Mouse (Mus musculus): ENCODE measurements at regions not wholly inside any gene's neighbourhood (a gene's known extent, or its start where the extent isn't known, plus 50 kb on each side); places are given as distances from the start of the nearest gene placed in this dataset.

DNA sequence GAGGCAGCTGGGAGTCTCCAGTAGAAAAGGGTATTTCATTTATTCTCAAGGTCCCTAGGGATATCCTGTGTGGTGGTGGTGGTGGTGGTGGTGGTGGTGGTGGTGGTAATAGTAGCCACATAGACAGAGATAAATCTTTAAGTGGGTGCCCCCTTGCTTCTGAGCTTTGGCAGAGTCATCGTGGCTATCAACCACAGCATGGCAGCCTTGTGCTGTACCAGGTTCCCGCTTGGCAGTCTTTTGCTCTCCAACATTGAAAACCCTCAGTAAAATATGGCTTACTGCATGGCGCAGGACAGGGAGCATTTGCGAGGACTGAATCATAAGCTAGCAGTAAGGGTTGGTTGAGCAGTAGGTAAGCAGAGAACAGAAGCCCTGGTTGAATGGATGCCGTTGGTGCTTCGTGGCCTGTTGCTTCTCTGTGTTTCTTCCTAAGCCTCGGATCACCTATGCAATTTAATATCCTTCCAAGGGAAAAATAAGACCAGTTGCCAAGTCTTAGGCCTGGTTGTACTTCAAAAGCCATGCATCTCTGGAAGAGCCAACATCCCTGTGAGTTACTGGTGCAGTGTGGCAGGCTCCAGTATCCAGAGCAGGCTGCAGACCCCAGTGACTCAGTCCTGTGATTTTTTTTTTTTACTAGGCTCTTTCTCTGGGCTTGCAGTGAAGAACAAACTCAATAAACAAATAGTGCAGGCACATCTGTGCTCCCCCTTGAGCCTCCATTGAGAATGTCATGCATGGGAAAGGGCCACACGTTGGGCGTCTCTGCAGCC, 76.6 kb upstream of the Maml3 start:
- no peaks in the 10 kb centered on the region for H3K36me3 ChIP-seq (ENCODE audit: control insufficient read depth, insufficient read depth)
- H3K79me3 ChIP-seq (ENCODE audit: low read depth): no peaks in the 10 kb centered on the region
- no peak overlapping the region for H3K4me3 ChIP-seq (ENCODE audit: insufficient read depth, poor library complexity, severe bottlenecking)
- TF ChIP-seq MAX (IDR thresholded peaks at IDR 0.05) (no peak), CEBPB (IDR thresholded peaks at IDR 0.05; ENCODE audit: low read depth) (no peak), CTCF (IDR thresholded peaks at IDR 0.05; ENCODE audit: control insufficient read depth, insufficient read depth, insufficient read length) (no peak), USF1 (IDR thresholded peaks at IDR 0.05; ENCODE audit: low read depth) (no peak), FOSL1 (IDR thresholded peaks at IDR 0.05; ENCODE audit: insufficient read depth, low read length, poor library complexity, severe bottlenecking) (no peak), MYOG (IDR thresholded peaks at IDR 0.05; ENCODE audit: control insufficient read depth, extremely low read depth, insufficient read length) (no peak), MYOD1 (IDR thresholded peaks at IDR 0.05; ENCODE audit: control insufficient read depth, insufficient read length, low read depth) (no peak)
- no peaks in the 10 kb centered on the region for H3K79me2 ChIP-seq (ENCODE audit: control insufficient read depth, insufficient read depth)
- no peak overlapping the region for H3ac ChIP-seq (ENCODE audit: control insufficient read depth, insufficient read length, low read depth)
- no peaks in the 10 kb centered on the region for H3K27me3 ChIP-seq (ENCODE audit: control insufficient read depth, insufficient read depth, insufficient read length)

DNA sequence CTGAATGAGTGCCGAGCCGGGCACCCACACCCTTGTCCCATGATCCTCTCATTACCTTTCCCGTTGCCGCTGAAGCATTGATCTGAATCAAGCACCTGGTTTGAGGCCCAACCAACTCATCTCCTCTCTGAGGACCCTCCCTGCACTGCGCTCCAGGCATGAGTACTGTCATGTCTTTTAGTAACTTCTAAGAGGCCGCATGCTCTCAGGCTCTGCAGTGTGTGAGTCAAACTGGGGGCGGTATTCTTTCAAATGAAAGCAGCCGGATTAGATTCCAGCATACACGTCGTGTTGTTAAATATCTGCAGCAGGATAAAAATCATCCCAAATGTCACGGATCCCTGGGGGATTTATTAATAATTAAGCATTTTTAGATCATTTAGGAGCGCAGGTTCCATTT, 79.4 kb upstream of the Maml3 start:
- Histone ChIP-seq H3K4me3 (ENCODE audit: insufficient read depth, poor library complexity, severe bottlenecking) (no peak overlapping the region), H3ac (ENCODE audit: control insufficient read depth, insufficient read length, low read depth) (no peak overlapping the region), H3K27me3 (ENCODE audit: control insufficient read depth, insufficient read depth, insufficient read length) (no peaks in the 10 kb centered on the region), H3K79me3 (ENCODE audit: low read depth) (no peaks in the 10 kb centered on the region), H3K36me3 (ENCODE audit: control insufficient read depth, insufficient read depth) (no peaks in the 10 kb centered on the region), H3K79me2 (ENCODE audit: control insufficient read depth, insufficient read depth) (no peaks in the 10 kb centered on the region)
- no peak for TF ChIP-seq MYOD1 (IDR thresholded peaks at IDR 0.05; ENCODE audit: control insufficient read depth, insufficient read length, low read depth)
- TF ChIP-seq MAX (IDR thresholded peaks at IDR 0.05): no peak
- no peak for TF ChIP-seq CEBPB (IDR thresholded peaks at IDR 0.05; ENCODE audit: low read depth)
- TF ChIP-seq MYOG (IDR thresholded peaks at IDR 0.05; ENCODE audit: control insufficient read depth, extremely low read depth, insufficient read length): no peak
- TF ChIP-seq CTCF (IDR thresholded peaks at IDR 0.05; ENCODE audit: control insufficient read depth, insufficient read depth, insufficient read length): no peak
- no peak for TF ChIP-seq FOSL1 (IDR thresholded peaks at IDR 0.05; ENCODE audit: insufficient read depth, low read length, poor library complexity, severe bottlenecking)
- TF ChIP-seq USF1 (IDR thresholded peaks at IDR 0.05; ENCODE audit: low read depth): no peak

DNA sequence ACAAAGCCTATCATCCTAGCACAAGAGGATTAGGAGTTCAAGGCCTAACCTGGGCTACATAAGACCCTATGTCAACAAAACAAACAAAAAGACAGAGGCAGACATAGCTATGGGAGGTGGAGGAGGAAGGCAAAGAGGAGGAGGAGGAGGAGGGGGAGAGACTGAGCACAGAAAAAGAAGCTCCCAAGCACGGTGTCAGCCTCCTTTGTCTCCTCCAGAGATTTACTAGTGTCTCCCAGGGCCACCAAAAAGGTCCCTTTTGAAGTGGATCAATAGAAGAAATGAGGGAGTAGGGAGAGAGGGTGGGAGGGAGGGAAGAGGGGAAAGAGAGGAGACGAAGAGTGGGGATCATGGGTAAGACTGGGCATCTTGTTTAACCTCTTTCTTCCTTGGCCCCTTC, 80.5 kb upstream of the Maml3 start:
- Histone ChIP-seq H3K36me3 (ENCODE audit: control insufficient read depth, insufficient read depth) (no peaks in the 10 kb centered on the region), H3K79me2 (ENCODE audit: control insufficient read depth, insufficient read depth) (no peaks in the 10 kb centered on the region), H3K27me3 (ENCODE audit: control insufficient read depth, insufficient read depth, insufficient read length) (no peaks in the 10 kb centered on the region), H3K4me3 (ENCODE audit: insufficient read depth, poor library complexity, severe bottlenecking) (no peak overlapping the region), H3K79me3 (ENCODE audit: low read depth) (no peaks in the 10 kb centered on the region), H3ac (ENCODE audit: control insufficient read depth, insufficient read length, low read depth) (no peak overlapping the region)
- TF ChIP-seq MYOD1 (IDR thresholded peaks at IDR 0.05; ENCODE audit: control insufficient read depth, insufficient read length, low read depth): no peak
- no peak for TF ChIP-seq FOSL1 (IDR thresholded peaks at IDR 0.05; ENCODE audit: insufficient read depth, low read length, poor library complexity, severe bottlenecking)
- TF ChIP-seq MYOG (IDR thresholded peaks at IDR 0.05; ENCODE audit: control insufficient read depth, extremely low read depth, insufficient read length): no peak
- no peak for TF ChIP-seq CTCF (IDR thresholded peaks at IDR 0.05; ENCODE audit: control insufficient read depth, insufficient read depth, insufficient read length)
- TF ChIP-seq USF1 (IDR thresholded peaks at IDR 0.05; ENCODE audit: low read depth): no peak
- no peak for TF ChIP-seq CEBPB (IDR thresholded peaks at IDR 0.05; ENCODE audit: low read depth)
- TF ChIP-seq MAX (IDR thresholded peaks at IDR 0.05): no peak

DNA sequence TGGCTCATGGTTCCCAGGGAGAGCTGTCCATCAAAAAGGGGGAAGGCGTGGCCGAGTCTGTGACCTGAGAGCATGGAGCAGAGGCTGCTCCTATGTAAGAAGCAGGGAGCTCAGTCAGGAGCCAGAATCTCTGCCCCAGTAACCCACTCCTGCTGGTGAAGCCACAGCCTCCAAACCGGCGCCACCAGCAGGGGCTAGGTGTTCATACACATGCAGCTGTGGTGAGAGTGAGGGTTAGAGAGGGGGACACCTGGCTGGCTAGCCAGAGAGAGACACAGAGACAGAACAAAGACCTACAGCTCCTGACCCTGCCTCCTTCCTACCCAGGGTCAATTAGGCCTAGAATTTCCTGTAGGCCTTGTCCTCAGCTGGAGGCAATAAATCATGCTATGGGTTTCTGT, 80.7 kb upstream of the Foxo1 start:
- no peaks in the 10 kb centered on the region for H3K27me3 ChIP-seq (ENCODE audit: control insufficient read depth, insufficient read depth, insufficient read length)
- H3K79me2 ChIP-seq (ENCODE audit: control insufficient read depth, insufficient read depth): no peaks in the 10 kb centered on the region
- no peaks in the 10 kb centered on the region for H3K36me3 ChIP-seq (ENCODE audit: control insufficient read depth, insufficient read depth)
- peak; percentile 11 for TF ChIP-seq MYOD1 (IDR thresholded peaks at IDR 0.05; ENCODE audit: control insufficient read depth, insufficient read length, low read depth)
- no peak for TF ChIP-seq CEBPB (IDR thresholded peaks at IDR 0.05; ENCODE audit: low read depth)
- no peak overlapping the region for H3K4me3 ChIP-seq (ENCODE audit: insufficient read depth, poor library complexity, severe bottlenecking)
- no peaks in the 10 kb centered on the region for H3K79me3 ChIP-seq (ENCODE audit: low read depth)
- H3ac ChIP-seq (ENCODE audit: control insufficient read depth, insufficient read length, low read depth): no peak overlapping the region

DNA sequence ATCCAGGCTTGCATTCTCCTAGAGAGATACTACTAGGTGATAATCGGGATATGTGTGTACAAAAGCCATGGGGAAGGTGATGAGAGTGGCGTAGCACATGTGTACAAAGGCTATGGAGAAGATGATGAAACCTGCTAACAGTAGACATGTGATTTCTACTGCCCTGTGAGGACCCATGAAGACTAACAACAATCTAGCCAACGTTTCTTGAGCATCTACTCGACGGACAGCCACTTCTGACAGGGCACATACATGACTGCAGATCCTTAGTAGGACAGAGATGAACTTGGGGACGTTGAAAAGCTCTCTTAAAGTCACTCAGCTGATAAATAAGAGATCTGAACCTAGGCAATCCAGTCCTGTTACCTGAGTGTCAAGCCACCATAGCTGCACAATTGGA, 79.8 kb upstream of the Foxo1 start:
- Histone ChIP-seq H3K79me3 (ENCODE audit: low read depth) (no peaks in the 10 kb centered on the region), H3K27me3 (ENCODE audit: control insufficient read depth, insufficient read depth, insufficient read length) (no peaks in the 10 kb centered on the region), H3K36me3 (ENCODE audit: control insufficient read depth, insufficient read depth) (no peaks in the 10 kb centered on the region), H3ac (ENCODE audit: control insufficient read depth, insufficient read length, low read depth) (no peak overlapping the region), H3K4me3 (ENCODE audit: insufficient read depth, poor library complexity, severe bottlenecking) (no peak overlapping the region), H3K79me2 (ENCODE audit: control insufficient read depth, insufficient read depth) (no peaks in the 10 kb centered on the region)
- no peak for TF ChIP-seq CTCF (IDR thresholded peaks at IDR 0.05; ENCODE audit: control insufficient read depth, insufficient read depth, insufficient read length)
- no peak for TF ChIP-seq MYOG (IDR thresholded peaks at IDR 0.05; ENCODE audit: control insufficient read depth, extremely low read depth, insufficient read length)
- TF ChIP-seq CEBPB (IDR thresholded peaks at IDR 0.05; ENCODE audit: low read depth): no peak
- TF ChIP-seq MYOD1 (IDR thresholded peaks at IDR 0.05; ENCODE audit: control insufficient read depth, insufficient read length, low read depth): no peak

DNA sequence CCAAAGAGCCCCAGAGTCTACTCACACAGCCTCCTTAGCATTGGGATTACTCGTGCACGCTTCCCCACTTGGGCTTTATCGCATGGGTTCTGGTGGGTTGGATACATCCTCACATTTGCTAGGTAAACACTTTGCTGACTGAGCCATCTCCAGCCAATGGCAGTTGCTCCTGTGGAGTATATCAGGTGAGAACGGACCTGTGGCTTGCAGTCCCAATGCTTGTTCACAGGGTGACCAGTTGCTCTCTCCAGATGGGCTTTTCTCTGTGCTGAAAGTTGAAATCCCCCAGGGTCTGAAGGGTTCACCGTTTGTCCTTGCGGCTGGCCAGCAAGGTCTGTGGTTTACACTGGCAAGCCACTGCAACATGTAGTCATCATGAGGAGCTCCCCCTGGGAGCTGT, 79.1 kb upstream of the Foxo1 start:
- TF ChIP-seq CEBPB (IDR thresholded peaks at IDR 0.05; ENCODE audit: low read depth): no peak
- TF ChIP-seq FOSL1 (IDR thresholded peaks at IDR 0.05; ENCODE audit: insufficient read depth, low read length, poor library complexity, severe bottlenecking): no peak
- TF ChIP-seq CTCF (IDR thresholded peaks at IDR 0.05; ENCODE audit: control insufficient read depth, insufficient read depth, insufficient read length): no peak
- TF ChIP-seq USF1 (IDR thresholded peaks at IDR 0.05; ENCODE audit: low read depth): no peak
- TF ChIP-seq MYOD1 (IDR thresholded peaks at IDR 0.05; ENCODE audit: control insufficient read depth, insufficient read length, low read depth): no peak
- TF ChIP-seq MAX (IDR thresholded peaks at IDR 0.05): no peak
- no peak for TF ChIP-seq MYOG (IDR thresholded peaks at IDR 0.05; ENCODE audit: control insufficient read depth, extremely low read depth, insufficient read length)
- H3ac ChIP-seq (ENCODE audit: control insufficient read depth, insufficient read length, low read depth): no peak overlapping the region

More for the DNA sequence above, 79.1 kb upstream of the Foxo1 start:
- no peaks in the 10 kb centered on the region for H3K79me3 ChIP-seq (ENCODE audit: low read depth)
- no peak overlapping the region for H3K4me3 ChIP-seq (ENCODE audit: insufficient read depth, poor library complexity, severe bottlenecking)
- no peaks in the 10 kb centered on the region for H3K27me3 ChIP-seq (ENCODE audit: control insufficient read depth, insufficient read depth, insufficient read length)
- H3K36me3 ChIP-seq (ENCODE audit: control insufficient read depth, insufficient read depth): no peaks in the 10 kb centered on the region
- no peaks in the 10 kb centered on the region for H3K79me2 ChIP-seq (ENCODE audit: control insufficient read depth, insufficient read depth)

All from C2C12 (cell line).